ENCODE assay signal across 8 mouse cellular contexts in the genomic region with DNA sequence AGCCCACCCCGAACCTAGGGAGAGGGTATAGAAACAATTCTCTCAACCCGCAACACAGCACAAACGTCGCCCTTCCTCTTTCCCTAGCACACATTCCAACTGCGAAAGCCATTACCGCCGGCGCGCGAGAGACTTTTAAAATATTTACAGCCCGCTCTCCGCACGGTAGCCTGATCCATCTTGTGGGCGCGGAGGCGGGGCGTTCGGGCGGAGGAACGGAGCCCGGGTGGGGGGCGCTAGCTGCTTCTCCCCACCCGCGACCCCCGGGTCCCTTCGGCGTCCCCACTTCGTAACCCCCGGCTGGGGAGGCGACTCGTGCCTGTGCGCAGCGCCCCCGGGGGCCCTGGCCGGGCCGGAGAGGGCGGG. TPM values are rescaled to one million over a fixed set of nuclear protein-coding genes. Genes with fewer than 3 reads are reported as not detected.
DNase-seq lines count a peak whose midpoint lies in the region; ATAC-seq and TF ChIP-seq lines count a peak whose summit lies in the region.

No protein-coding gene starts in this region.

- H3K4me3 ChIP-seq in kidney, postnatal 0 days (replicated peaks; ENCODE audit: low read depth, low read length): peak overlapping the region; percentile 52
- H3K4me3 ChIP-seq in bone marrow macrophage, adult 2 months (ENCODE audit: insufficient read depth, low read length): peak overlapping the region; percentile 74
- peak overlapping the region; percentile 60 for H3K4me3 ChIP-seq in hindbrain, embryonic 11.5 days (ENCODE audit: low read depth, low read length)
- peak overlapping the region; percentile 57 for H3K4me3 ChIP-seq in midbrain, embryonic 11.5 days (ENCODE audit: low read depth, low read length)

- H3K36me3 ChIP-seq in kidney, postnatal 0 days (ENCODE audit: insufficient read depth, low read length): no peaks in the 10 kb centered on the region
- H3K36me3 ChIP-seq in hindbrain, embryonic 11.5 days (ENCODE audit: control insufficient read depth, insufficient read depth, low read length): no peaks in the 10 kb centered on the region
- H3K36me3 ChIP-seq in midbrain, embryonic 11.5 days (ENCODE audit: control insufficient read depth, insufficient read depth, low read length): no peaks in the 10 kb centered on the region

- no peaks in the 10 kb centered on the region for H3K4me1 ChIP-seq in kidney, postnatal 0 days (replicated peaks; ENCODE audit: insufficient read depth, low read length)
- H3K4me1 ChIP-seq in bone marrow macrophage, adult 2 months (ENCODE audit: control insufficient read depth, insufficient read depth, low read length): peaks cover 20% of the 10 kb centered on the region
- H3K4me1 ChIP-seq in hindbrain, embryonic 11.5 days (replicated peaks; ENCODE audit: control insufficient read depth, insufficient read depth, low read length): peaks cover 9% of the 10 kb centered on the region
- peaks cover 35% of the 10 kb centered on the region for H3K4me1 ChIP-seq in midbrain, embryonic 11.5 days (ENCODE audit: control insufficient read depth, insufficient read depth, low read length)

- H3K9me3 ChIP-seq in kidney, postnatal 0 days (replicated peaks; ENCODE audit: low read length): no peaks in the 10 kb centered on the region
- H3K9me3 ChIP-seq in hindbrain, embryonic 11.5 days (ENCODE audit: control insufficient read depth, low read length): no peaks in the 10 kb centered on the region
- H3K9me3 ChIP-seq in midbrain, embryonic 11.5 days (ENCODE audit: control insufficient read depth, low read length): no peaks in the 10 kb centered on the region

- no peak for TF ChIP-seq CTCF in kidney, postnatal 0 days (IDR thresholded peaks at IDR 0.05; ENCODE audit: low read depth)
- TF ChIP-seq CTCF in bone marrow macrophage, adult 2 months (IDR thresholded peaks at IDR 0.05; ENCODE audit: low read depth, low read length): no peak

- peak; percentile 49 for DNase-seq in kidney, postnatal 0 days (ENCODE audit: low spot score)
- DNase-seq in kidney, adult 8-10 months: no peak
- DNase-seq in hindbrain, embryonic 11.5 days (ENCODE audit: low spot score): no peak
- DNase-seq in midbrain, embryonic 11.5 days (ENCODE audit: low spot score, missing footprints): no peak
- no peak for DNase-seq in right cerebral cortex, adult 18-20 months
- DNase-seq in urinary bladder, postnatal 14 days (ENCODE audit: low spot score): no peak
- DNase-seq in embryo, embryonic 9.5 days (ENCODE audit: extremely low spot score): no peak

- peak overlapping the region; percentile 79 for H3K27ac ChIP-seq in kidney, postnatal 0 days
- peak overlapping the region; percentile 21; the same call in 1 of the 2 replicates for H3K27ac ChIP-seq in bone marrow macrophage, adult 2 months (ENCODE audit: insufficient read depth, low read depth, low read length)
- H3K27ac ChIP-seq in hindbrain, embryonic 11.5 days (ENCODE audit: low read depth, low read length): peak overlapping the region; percentile 94
- H3K27ac ChIP-seq in midbrain, embryonic 11.5 days (ENCODE audit: low read depth, low read length): peak overlapping the region; percentile 79

- no peaks in the 10 kb centered on the region; the same call in 1 of the 2 replicates for H3K27me3 ChIP-seq in kidney, postnatal 0 days (ENCODE audit: insufficient read depth, low read length)
- peaks cover 67% of the 10 kb centered on the region for H3K27me3 ChIP-seq in hindbrain, embryonic 11.5 days (ENCODE audit: control insufficient read depth, insufficient read depth, low read length)
- peaks cover 59% of the 10 kb centered on the region for H3K27me3 ChIP-seq in midbrain, embryonic 11.5 days (ENCODE audit: control insufficient read depth, insufficient read depth, low read length)

- 1% methylated on average over 37 of the region's 37 CpGs for WGBS in kidney, postnatal 0 days
- 1% methylated on average over 29 of the region's 37 CpGs for WGBS in hindbrain, embryonic 11.5 days
- WGBS in midbrain, embryonic 11.5 days: 2% methylated on average over 24 of the region's 37 CpGs

- no peak for TF ChIP-seq POLR2A in bone marrow macrophage, adult 2 months (IDR thresholded peaks at IDR 0.05; ENCODE audit: borderline replicate concordance, low read depth, low read length)

- ATAC-seq in kidney, postnatal 0 days (replicated peaks; ENCODE audit: low FRiP score, low read depth): peak; percentile 8
- peak; percentile 12; the same call in 1 of the 2 replicates for ATAC-seq in hindbrain, embryonic 11.5 days (ENCODE audit: low FRiP score)
- ATAC-seq in midbrain, embryonic 11.5 days (ENCODE audit: low FRiP score): no peak

- peak overlapping the region; percentile 69 for H3K9ac ChIP-seq in kidney, postnatal 0 days (ENCODE audit: low read depth, low read length)
- peak overlapping the region; percentile 81 for H3K9ac ChIP-seq in hindbrain, embryonic 11.5 days (ENCODE audit: low read depth, low read length)
- H3K9ac ChIP-seq in midbrain, embryonic 11.5 days (ENCODE audit: low read length): peak overlapping the region; percentile 88

- H3K4me2 ChIP-seq in kidney, postnatal 0 days (ENCODE audit: low read length): peak overlapping the region; percentile 73
- peak overlapping the region; percentile 63 for H3K4me2 ChIP-seq in hindbrain, embryonic 11.5 days (replicated peaks; ENCODE audit: low read depth, low read length)
- H3K4me2 ChIP-seq in midbrain, embryonic 11.5 days: peak overlapping the region; percentile 65

RNA-seq across cellular contexts. Expression of gene Bcor, which starts 32.4 kb away (rescaled TPM):
- 12.2 and 12.8 TPM in 2 replicates for polyA plus RNA-seq in kidney, postnatal 0 days (2015; fragmentation: Nextera tagmentation; extraction: Ambion mirVana)
- 9.8 and 11.4 TPM in 2 replicates for polyA plus RNA-seq in bone marrow macrophage, adult 2 months (2012; ENCODE audit: insufficient read depth, insufficient read length, missing spikeins)
- 23.1 and 24.6 TPM in 2 replicates for polyA plus RNA-seq in hindbrain, embryonic 11.5 days (2014; fragmentation: Nextera tagmentation; extraction: Ambion mirVana)
- polyA plus RNA-seq in midbrain, embryonic 11.5 days (2014; fragmentation: Nextera tagmentation; extraction: Ambion mirVana): 26.3 and 27.7 TPM in 2 replicates

Comparison
In these comparisons a context has a peak if more than half of its experiments do, and no peak if none do; other contexts are left out.
1. H3K27ac ChIP-seq: peak in every context shown above with its lines; median percentile 94 in hindbrain, embryonic 11.5 days; 79 in kidney, postnatal 0 days; 79 in midbrain, embryonic 11.5 days; 21 in bone marrow macrophage, adult 2 months.